Mouse (Mus musculus): ENCODE results near the gene Pnkd.

DNA sequence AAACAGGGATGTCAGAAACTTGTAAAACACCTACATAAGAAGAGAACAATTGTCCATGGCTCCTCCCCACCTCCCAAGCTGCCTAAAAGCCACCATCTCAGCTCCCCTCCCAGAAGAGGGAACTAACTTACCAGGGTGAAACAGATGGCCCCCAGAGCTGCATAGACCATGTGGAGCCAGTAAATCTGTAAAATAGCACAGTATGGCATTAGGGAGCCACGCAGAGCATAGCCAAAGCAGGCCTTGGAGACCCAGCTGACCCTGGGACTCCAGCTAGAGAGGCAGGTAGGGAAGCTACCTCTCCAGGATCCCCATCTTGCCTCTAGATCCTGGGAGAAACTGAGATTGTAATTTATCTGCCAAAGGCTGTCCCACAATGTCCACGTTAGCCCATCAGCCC is 5.0 kb downstream of the Pnkd start:
- TF ChIP-seq CTCF (IDR thresholded peaks at IDR 0.05; ENCODE audit: insufficient read depth, low read length), result no peak
- TF ChIP-seq POLR2A (IDR thresholded peaks at IDR 0.05; ENCODE audit: borderline replicate concordance, extremely low read depth, low read depth, low read length), result no peak
